Comparison of ENCODE assay signal across 12 mouse cellular contexts in genomic region chr1:148246661-148247060, GRCm38 (mm10).
"Had no signal": no experiment of that assay in that cellular context is flagged by ENCODE, and none has a peak within 500 bp of the region (broad histone marks: within the 10 kb centered on the region; RNA-seq: fewer than 3 reads in every experiment).

No protein-coding gene starts in this region.

- H3K4me3 ChIP-seq: limb, embryonic 15.5 days; liver, embryonic 12.5 days; megakaryocyte, embryonic 14.5 days had no signal

- H3K36me3 ChIP-seq: limb, embryonic 15.5 days; liver, embryonic 12.5 days had no signal

- DNase-seq: kidney, postnatal 25 days; layer of hippocampus, postnatal 36 days; lung, embryonic 14.5 days; lung, postnatal 10 days; lung, postnatal 4 days; right cerebral cortex, postnatal 25 days; thymus, postnatal 36 days had no signal

- H3K27me3 ChIP-seq: limb, embryonic 15.5 days; liver, embryonic 12.5 days; megakaryocyte, embryonic 14.5 days had no signal

- H3K27ac ChIP-seq: limb, embryonic 15.5 days; liver, embryonic 12.5 days had no signal

- H3K9ac ChIP-seq: limb, embryonic 15.5 days; liver, embryonic 12.5 days; lung, embryonic 14.5 days had no signal

- H3K4me1 ChIP-seq: limb, embryonic 15.5 days; liver, embryonic 12.5 days; megakaryocyte, embryonic 14.5 days had no signal

- H3K4me2 ChIP-seq: limb, embryonic 15.5 days; liver, embryonic 12.5 days; lung, embryonic 14.5 days; midbrain, embryonic 11.5 days had no signal

- ATAC-seq: liver, embryonic 12.5 days; midbrain, embryonic 16.5 days had no signal

- H3K9me3 ChIP-seq: limb, embryonic 15.5 days; liver, embryonic 12.5 days; megakaryocyte, embryonic 14.5 days had no signal
